In genomic region chr11:68341111-68342002, GRCm38 (mm10) we compare ENCODE assay signal across 8 mouse cellular contexts. TPM values are rescaled to one million over a fixed set of nuclear protein-coding genes. Genes with fewer than 3 reads are reported as not detected.
DNase-seq lines count a peak whose midpoint lies in the region; ATAC-seq and TF ChIP-seq lines count a peak whose summit lies in the region.

No protein-coding gene starts in this region.

- H3K4me1 ChIP-seq in brown adipose tissue, adult 24 weeks (ENCODE audit: control insufficient read depth, insufficient read depth, insufficient read length, low read length) = peaks cover 21% of the 10 kb centered on the region
- H3K4me1 ChIP-seq in intestine, postnatal 0 days (replicated peaks; ENCODE audit: control insufficient read depth, insufficient read depth, low read length) = peaks cover 4% of the 10 kb centered on the region; the same call in 1 of the 2 replicates

- peak; percentile 45 for TF ChIP-seq CTCF in intestine, postnatal 0 days (IDR thresholded peaks at IDR 0.05; ENCODE audit: low read depth)

- H3K36me3 ChIP-seq in intestine, postnatal 0 days (ENCODE audit: control insufficient read depth, insufficient read depth) = no peaks in the 10 kb centered on the region

- no peak overlapping the region for H3K4me3 ChIP-seq in brown adipose tissue, adult 24 weeks (ENCODE audit: insufficient read depth, low read depth, low read length)
- H3K4me3 ChIP-seq in intestine, postnatal 0 days (ENCODE audit: low read depth, low read length) = no peak overlapping the region

- no peak overlapping the region for H3K9ac ChIP-seq in intestine, postnatal 0 days (ENCODE audit: low read depth, low read length)

- 66% methylated on average over 13 of the region's 13 CpGs for WGBS in intestine, postnatal 0 days

- no peak overlapping the region for H3K4me2 ChIP-seq in intestine, postnatal 0 days (replicated peaks; ENCODE audit: low read depth)

- peak overlapping the region; percentile 45; the same call in 1 of the 2 replicates for H3K27ac ChIP-seq in brown adipose tissue, adult 24 weeks (replicated peaks; ENCODE audit: low read depth, low read length)
- H3K27ac ChIP-seq in intestine, postnatal 0 days (ENCODE audit: low read depth, low read length) = no peak overlapping the region

- DNase-seq in layer of hippocampus, postnatal 10 days (ENCODE audit: low spot score in 2 of 2) = peak; percentile 41 to 71
- DNase-seq in layer of hippocampus, adult 9-10 months (ENCODE audit: low spot score) = no peak
- peak; percentile 18 to 47 for DNase-seq in gastrocnemius, adult 8-10 months (ENCODE audit: low spot score in 2 of 2)
- DNase-seq in right cerebral cortex, postnatal 25 days = peak; percentile 29
- no peak for DNase-seq in adrenal gland, postnatal 25 days
- DNase-seq in B cell, adult 2 months = no peak

- no peak for ATAC-seq in intestine, postnatal 0 days

- no peaks in the 10 kb centered on the region for H3K9me3 ChIP-seq in intestine, postnatal 0 days (ENCODE audit: control insufficient read depth)

- no peaks in the 10 kb centered on the region for H3K27me3 ChIP-seq in intestine, postnatal 0 days (replicated peaks; ENCODE audit: control insufficient read depth, insufficient read depth, low read length)

RNA-seq across cellular contexts. Expression of gene Ntn1, which starts 59.3 kb away (rescaled TPM):
- 10 to 100 TPM in 1 of 2 experiments, 1 to 10 TPM in 1; 9.8 to 10.6 TPM for total RNA-seq in layer of hippocampus, postnatal 10 days (2021)
- polyA plus RNA-seq in brown adipose tissue, adult 24 weeks (2012; ENCODE audit: insufficient read depth, insufficient read length, missing spikeins) = 6.1 and 7.6 TPM in 2 replicates
- 1 to 10 TPM; 2.7 to 6.6 (median 4.9) TPM for total RNA-seq in gastrocnemius, adult 8-10 months (2022)
- 8.7 and 8.8 TPM in 2 replicates for polyA plus RNA-seq in intestine, postnatal 0 days (2015; fragmentation: Nextera tagmentation; extraction: Ambion mirVana)
- total RNA-seq in adrenal gland, postnatal 25 days (2021) = 5.5 and 6.4 TPM in 2 replicates

Comparison
In these comparisons a context has a peak if more than half of its experiments do, and no peak if none do; other contexts are left out.
1. DNase-seq: peak in layer of hippocampus, postnatal 10 days (2 of 2), gastrocnemius, adult 8-10 months (2 of 2) and right cerebral cortex, postnatal 25 days (single experiment); none in layer of hippocampus, adult 9-10 months (single experiment), adrenal gland, postnatal 25 days (single experiment) and B cell, adult 2 months (0 of 2).